Mouse (Mus musculus) kidney, adult 11 months (tissue): ENCODE data around the gene Mesp1.
"Not testable (repeated sequence)": the region's sequence is repeated elsewhere in the genome, so short reads cannot be mapped to it uniquely, and the experiment has no call there.

Source experiments
- DNase-seq: peaks from one replicate; pipeline ENCODE4 v3.0.0; 2022

Mesp1 gene

DNA sequence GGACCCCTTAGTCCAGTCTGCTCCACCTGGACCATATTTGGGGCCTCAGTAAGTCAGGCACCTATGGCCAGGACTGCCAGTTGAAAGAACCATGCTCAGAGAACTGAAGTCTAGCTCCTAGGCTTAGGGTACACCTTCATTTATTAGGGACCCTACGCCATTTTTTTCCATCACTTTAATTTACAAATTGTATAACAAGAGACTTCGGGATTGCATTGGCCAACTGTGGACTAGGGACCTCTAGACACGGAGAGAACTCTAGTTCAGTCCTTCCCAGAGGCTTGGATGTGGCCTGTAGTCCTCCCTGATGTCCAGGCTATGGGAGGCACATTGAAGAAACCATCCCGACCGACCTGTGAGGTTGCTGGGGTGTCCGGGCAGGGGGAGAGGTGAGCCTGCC, at the start of gene Mesp1:
Gene Mesp1 (minus strand): TSS at position 101 of the 400 bp plus-strand sequence.
- DNase-seq = no peak

DNA sequence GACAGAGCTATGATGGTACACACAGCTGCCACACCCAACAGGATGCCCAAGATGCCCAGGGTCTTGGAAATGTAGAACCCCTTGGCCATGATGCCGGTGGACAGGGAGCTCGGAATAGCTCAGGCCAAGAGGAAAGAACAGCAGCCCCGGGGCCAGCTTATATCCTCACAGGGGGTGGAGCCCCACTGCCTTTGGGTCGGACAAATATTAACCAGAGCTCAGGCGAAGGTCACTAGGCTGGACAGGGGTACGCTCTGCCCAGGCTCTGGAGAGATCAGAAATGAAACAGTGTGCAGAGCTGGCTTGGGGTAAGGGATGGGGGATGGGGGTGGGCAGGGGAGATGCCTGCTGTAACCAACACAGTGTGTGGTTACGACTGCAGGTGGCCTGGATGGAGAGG, 48.6 kb upstream of the Mesp1 start:
- peak; percentile 81 for DNase-seq

DNA sequence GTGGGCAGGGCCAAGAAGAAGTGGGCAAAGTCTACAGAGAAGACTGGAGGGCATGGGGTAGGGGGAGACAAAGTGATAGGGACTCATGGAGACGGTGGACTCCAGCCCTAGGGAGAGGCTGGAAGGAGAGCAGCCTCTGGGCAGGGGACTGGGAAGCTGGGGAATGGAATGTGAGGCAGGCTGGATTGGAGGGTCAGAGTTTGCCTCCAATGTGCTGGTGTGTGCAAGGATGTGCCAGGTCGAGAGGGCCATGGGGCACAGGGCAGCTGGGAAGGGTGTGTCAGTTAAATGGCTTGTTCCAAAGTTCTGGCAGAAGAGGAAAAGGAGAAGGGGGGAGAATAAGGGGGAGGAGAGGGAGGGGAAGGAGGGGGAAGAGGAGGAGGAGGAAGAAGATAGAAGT, 43.7 kb upstream of the Mesp1 start:
- peak; percentile 88 for DNase-seq

DNA sequence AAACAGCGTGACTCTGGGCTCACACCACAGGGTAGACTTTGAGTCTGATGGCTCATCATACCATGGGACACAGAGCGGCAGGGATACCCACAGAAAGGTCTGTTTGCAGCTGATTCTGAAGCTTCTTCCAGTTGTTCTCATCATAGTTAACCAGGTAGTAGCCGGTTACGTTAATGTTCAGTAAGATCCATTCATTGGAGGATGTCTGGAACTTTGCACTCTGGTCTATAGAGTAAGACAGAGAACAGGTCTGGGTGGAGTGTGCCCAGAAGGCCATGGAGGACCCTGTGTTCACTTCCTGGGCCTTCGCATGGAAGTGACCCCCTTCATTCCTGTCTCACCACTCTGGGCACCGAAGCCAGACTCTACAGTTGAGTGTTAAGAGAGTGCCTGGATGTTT, 41.6 kb upstream of the Mesp1 start:
- DNase-seq = no peak

DNA sequence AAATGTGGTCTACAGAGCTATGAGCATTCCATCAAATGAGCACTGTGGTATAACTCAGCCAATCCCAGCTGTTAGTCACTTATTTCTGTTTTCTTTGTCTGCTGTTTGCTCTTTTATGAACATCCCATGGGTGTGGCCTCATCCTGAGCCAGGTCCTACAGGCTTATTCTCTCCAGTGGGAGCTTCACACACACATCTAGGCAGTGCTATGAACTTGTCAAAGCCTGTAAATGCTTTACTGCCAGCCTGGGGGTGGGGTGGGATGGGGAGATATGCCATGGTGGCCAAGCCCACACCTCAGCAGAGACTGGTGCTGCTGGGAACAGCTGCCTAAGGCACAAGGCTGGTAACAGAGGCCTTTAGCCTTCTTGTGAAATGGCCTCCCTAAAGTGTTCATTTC, 39.4 kb upstream of the Mesp1 start:
- DNase-seq = no peak

DNA sequence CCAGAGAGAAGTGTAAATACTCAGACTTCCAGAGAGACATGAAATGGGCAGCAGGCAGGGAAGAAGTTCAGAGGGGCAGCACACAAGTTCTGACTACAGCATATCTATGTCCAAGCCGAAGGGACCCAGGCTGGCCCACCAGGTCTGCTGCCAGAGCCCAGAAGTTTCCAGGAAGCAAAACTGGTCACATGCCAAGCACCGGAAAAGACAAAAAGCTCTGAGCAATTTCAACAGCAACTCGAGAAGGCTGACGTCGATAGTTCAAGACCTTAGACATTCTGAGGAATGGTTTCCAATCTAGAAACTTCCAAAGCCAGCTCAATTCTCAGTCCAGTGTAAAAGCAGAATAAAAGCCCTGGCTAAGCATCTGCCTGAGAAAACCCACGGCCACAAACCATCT, 38.0 kb upstream of the Mesp1 start:
- DNase-seq = no peak

DNA sequence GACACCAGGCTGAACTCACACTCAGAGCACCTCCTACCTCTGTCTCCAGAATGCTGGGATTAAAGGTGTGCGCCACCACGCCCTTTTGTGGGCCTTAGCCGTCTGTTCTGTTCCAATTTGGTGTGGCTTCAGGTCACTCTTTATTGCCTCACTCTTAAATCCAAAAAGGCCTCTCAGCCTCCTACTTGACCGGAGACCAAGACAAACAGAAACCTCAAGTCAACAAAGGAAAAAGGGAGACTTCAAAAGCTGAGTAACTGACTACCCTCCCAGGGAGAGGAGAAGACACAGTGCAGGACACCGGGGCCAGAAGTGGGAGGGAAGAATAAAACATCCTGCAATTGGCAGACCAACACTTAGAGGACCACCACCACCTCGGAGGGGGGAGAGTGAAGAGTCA, 37.6 kb upstream of the Mesp1 start:
- DNase-seq = no peak

DNA sequence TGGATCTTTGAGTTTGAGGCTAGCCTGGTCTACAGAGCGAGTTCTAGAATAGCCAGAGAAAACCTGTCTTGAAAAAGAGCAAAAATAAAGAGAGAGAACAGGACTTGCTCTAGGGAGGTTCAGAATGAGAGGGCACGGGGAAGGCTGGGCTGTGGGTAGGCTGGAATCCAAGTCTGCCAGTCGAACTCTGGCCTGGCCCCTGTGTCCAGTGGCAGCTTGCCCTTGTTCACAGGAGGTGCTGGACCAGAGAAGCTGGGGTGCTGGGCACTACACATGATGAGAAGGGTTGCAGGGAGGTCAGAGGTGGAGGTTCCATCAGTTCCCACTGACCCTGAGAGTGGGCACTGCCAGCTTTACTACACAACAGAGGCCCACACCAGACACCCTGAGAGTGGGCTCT, 34.8 kb upstream of the Mesp1 start:
- peak; percentile 77 for DNase-seq

DNA sequence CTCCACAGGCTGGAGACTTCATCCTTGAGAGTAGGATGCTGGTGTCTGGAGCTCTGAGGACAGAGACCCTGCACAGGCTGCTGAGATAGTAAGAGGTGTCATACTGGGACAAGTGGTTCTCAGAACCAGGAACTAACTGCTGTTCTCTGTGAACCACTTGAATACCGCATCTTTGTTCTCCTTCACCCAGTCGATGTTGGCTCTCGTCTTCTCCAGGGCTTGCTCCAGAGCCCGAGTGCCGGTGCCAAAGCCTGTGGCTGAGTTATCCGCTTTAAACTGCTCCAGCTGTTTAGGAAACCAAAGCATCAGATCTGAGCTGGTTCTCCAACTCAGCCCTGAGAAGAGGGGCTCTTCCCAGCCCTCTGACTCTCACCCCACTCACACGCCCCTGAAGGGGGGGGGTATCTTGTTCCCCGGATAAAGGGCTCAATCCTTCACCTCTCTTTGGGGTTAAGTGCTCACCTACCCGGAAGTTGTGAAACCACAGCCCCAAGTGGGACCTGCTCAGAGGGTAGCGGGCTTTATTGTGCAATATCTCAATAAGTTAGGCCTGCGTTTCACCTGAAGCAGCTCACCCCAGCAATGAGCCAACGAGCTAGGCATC, 28.6 kb upstream of the Mesp1 start:
- DNase-seq = no peak

DNA sequence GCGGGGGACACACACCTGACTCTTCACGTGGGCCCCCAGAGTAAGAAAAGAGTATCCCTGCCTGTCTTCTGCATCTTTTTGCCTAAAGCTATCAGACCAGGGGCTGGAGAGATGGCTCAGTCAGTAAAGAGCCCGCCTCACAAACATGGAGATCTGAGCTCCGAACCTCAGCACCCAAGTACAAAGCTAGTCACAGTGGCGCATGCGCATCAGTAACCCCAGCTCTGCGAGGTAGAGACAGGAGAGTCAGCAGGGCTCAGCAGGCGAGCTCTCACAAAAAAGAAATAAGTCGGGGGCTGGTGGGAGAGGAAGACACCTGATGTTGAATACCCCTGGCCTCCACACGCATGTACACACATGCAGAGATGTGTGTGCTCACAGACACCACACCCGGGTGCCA, 26.4 kb upstream of the Mesp1 start:
- no peak for DNase-seq

DNA sequence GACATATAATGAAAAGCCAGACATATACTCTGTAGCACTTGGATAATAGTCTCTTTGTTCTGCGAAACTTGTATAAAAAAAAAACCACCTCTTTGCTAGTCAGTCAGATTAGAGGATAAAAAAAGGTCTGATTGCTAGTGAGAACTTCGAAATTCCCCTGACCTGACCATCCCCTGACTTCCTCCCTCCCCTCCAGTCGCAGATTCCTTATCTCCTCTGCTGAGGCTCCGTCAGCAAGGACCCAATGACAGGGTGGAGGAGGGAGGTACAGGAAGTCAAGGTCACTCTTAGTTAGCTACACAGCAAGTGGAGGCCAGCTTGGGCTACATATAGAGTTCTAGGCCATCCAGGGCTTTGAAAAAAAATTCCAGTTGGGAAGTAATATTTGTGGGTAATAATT, 25.9 kb upstream of the Mesp1 start:
- DNase-seq = no peak

DNA sequence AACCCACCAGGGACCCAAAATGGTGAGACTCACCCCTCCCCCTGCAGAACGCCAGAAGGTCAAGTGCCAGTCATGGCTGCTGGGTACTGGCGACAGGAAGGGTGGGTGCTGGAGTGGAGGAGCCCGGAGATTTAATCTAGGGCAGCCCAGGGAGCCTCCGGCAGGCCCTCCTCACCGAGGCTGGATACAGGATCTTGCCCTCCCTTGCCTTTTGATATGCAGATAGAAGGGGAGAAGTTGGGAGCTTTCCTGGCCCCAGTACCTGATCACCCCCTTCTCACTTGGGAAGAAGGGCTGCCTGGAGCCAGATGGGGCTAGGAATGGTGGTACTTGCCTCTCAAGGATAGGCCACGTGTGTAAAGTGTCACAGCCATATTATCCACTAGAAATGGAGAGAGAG, 24.7 kb upstream of the Mesp1 start:
- DNase-seq = no peak

DNA sequence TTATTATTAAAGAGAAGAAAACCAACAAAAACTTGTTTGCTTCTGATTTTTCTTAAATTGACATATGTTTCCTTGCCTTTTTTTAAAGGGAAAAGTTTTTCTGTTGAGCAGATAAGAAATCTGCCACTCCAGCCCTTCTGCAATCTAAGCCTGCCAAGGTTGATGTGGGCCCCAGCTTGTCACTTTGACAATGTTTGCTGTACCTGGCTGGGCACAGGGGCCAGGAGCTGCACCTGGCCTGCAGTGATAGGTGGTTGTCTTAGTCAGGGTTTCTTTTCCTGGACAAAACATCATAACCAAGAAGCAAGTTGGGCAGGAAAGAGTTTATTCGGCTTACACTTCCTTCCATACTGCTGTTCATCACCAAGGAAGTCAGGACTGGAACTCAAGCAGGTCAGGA, 19.8 kb upstream of the Mesp1 start:
- no peak for DNase-seq

DNA sequence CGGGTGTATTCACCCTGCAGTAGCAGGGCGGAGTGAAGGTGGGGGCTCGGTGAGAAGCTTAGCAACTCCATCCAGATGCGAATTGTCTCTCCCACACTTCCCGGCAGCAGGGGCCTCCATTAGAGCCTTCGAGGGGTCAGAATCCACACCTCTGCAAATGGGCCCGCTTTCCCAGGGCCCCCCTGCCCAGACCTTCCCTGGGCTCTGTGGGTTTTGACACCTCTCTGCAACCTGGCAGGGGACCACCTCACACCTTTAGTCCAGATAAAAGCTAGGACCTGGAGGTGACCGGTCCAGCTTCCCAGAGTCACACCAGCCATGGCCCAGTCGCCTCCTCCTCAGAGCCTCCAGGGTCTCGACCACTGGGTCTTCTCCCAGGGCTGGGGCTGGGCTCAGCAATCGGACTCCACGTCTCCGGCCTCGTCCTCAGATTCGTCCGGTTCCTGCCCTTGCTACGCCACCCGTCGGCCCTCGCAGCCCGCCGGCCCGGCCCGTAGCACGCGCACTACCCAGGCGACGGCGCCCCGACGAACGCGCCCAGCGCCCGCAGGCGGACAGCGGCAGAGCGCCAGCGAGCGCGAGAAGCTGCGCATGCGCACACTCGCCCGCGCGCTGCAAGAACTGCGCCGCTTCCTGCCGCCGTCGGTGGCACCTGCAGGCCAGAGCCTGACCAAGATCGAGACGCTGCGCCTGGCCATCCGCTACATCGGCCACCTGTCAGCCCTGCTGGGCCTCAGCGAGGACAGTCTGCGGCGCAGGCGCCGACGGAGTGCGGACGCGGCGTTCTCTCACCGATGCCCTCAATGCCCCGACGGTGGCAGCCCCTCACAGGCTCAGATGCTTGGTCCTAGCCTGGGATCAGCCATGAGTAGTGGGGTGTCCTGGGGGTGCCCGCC, 17.3 kb upstream of the Mesp1 start, which contains the start of gene Mesp2:
Gene Mesp2 (plus strand): TSS at position 117 of the 896 bp plus-strand sequence.
- DNase-seq = peak; percentile 56

DNA sequence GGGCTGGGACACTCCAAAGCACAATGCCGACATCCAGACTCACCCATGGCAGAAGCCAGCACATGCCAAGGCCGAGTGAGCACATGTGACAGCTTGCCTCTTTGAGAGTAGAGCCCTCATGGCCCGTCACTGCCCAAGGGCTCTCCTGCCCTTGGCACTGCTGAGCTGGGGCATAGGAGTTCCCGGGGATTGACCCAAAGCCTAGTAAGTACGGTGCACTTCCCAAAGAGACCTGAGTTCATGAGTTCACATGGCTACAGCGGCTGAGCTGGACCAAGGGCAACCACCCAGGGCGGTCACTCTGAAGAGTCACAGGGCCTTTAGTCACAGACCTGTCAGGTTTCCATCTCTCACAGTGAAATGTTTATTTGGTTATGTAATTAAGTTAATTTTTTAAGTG, 15.0 kb upstream of the Mesp1 start:
- DNase-seq = no peak

DNA sequence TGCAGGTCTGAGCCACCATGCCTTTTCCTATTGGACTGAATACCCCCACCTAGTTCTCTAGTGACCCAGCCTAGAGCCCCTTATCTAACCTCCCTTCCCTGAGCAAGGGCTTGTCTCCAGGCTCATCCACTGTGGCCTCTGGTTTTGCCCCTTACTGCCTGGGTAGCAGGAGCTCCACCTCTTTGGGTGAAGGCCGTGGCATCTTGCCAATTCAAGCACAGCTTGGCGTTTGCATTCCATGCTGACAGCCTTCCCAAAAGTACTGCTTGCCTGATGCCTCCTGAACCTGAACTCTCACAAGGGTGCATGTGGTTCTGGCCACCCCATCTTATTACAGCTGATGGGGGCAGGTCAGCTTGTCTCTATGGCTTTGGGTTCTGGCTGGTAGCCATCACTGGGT, 10.3 kb upstream of the Mesp1 start:
- DNase-seq = peak; percentile 42

DNA sequence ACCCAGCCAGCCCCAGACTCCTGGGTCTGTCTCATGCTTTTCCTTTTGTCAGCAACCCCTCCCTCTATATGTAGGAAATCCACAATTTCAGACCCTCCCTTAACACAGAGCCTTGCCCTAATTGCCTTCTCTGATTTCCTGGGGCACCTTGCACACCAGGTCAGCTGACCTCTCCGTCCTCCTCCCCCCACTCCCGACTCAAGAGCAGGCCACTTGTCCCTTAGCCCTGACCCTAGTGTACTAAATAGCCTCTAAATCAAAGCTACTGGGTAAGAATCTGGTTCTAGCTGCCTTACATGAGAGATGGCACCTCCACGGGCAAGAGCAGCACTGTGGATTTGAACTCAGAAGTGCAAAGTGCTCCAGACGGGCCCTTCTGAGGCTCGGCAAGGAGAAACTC, 8.4 kb upstream of the Mesp1 start:
- DNase-seq = no peak

DNA sequence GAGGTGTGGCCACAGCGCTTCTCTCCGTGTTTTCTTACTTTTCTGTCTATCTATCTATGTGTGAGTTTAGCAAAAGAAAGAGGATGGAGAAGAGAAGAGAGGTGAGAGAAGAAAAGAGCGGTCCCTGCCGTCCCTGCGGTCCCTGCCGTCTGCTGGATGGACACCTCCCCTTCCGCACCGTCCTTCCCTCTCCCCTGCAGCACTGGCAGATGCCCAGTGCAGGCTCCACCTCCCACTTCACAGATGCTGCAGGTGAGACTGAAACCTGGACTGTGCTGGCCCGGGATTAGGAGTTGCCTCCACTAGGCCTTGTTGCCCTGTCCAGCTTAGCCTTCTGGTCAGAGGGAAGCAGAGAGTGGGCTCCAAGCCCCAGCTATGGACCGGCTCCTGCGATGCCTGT, 7.8 kb upstream of the Mesp1 start:
- DNase-seq = no peak

DNA sequence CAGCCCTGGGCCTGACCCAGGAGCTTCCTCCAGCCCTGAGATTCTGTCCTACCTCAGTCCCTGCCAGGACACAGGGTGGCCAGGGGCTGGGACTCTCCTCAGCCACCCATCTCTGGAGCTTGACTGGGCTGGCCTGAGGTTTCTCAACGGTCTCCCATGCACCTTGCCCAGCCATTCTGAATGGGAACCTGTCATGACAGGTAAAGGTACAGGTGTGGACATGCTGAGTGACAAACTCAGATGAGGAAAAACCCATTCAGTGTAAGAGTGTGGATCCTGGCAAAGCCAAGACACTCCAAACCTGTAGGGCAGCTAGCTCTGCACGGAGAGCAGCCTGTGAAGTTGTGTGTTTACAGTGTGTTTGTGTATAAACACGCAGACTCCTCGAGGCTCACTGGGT, 6.7 kb upstream of the Mesp1 start:
- no peak for DNase-seq

DNA sequence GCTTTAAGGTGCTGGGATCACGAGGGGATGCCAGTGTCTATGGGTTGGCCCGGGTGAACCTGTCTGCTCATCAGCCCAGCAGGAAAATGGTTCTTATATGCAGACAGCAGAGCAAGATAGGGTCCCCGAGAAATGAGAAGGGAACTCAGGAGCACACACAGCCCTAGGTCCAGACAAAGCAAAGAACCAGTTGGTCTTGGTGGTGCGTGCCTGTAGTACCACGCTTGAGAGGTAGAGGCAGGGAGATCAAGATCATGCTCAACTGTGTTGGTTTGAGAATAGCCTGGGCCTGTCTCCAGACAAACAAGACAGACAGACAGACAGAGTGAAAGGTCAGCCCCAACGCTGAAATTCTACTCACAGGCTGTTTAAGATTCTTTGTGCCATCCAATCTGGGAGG, 5.9 kb upstream of the Mesp1 start:
- DNase-seq = no peak

DNA sequence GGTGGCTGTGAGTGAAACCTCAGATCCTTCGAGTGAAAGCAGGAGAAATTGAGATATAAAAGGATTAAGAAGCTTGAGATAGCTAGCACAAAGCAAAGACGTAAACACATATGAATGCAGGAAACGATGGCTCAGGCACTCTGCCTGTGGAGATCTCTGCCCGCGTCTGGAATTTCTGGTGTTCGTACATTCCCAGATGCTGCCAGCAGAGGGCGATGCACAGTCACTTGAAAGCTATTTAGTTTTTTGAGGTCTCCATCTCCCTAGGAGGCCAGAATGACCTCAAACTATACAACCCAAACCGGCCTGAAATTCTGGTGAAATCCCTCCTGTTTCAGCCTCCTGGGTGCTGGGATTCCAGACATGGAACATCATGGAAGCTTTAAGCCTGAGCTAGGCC, 5.5 kb upstream of the Mesp1 start:
- peak; percentile 64 for DNase-seq

DNA sequence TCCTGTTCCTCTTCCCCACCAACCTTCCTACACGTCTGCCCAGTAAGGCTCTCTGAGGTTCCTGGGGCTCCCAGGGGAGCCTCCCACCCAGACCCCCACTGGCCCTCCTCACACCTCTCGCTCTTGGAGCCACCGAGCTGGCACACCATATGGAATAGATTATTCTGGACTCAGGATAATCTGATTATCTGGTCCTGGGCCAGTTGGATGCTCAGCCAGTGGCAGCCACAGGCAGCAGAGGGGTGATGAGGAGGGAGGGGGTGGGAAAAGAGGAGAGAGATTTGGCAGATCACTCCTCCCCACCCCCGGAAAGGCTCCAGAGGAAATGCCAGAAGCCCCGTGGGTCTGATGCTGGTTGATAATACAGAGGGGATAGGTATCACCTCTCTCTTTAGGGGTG, 5.0 kb upstream of the Mesp1 start:
- DNase-seq = no peak

DNA sequence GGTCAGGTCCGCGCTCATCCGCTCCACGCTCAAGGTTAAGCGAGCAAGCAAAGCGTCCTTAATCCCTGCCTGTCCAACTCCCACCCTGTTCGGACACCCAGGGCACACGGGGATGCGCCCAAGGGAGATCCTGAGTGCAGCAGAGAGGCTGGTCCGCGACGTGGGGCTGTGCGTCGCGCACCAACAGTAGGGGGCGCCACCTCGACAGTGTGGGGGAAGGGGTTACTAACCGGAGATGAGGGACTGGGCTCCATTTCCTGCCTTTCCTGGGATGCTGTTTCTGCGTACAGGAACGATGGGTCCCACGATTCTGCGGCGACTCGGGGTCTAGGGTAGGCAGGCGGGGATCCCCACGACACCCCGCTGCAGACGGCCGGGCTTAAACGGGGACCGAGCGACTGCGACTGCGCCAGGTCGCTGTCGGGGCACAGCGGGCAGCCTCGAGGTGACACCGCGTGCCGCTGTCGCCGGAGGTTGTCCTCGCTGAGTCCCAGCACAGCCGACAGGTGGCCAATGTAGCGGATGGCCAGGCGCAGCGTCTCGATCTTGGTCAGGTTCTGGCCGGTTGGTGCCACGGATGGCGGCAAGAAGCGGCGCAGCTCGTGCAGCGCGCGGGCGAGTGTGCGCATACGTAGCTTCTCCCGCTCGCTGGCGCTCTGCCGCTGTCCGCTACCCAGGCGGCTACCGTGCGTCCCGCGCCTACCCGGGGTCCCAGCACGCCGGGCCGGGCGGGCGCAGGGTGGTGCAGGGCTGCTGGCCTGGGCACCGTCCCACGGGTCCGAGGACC, 760 bp downstream of the Mesp1 start:
- DNase-seq = no peak

DNA sequence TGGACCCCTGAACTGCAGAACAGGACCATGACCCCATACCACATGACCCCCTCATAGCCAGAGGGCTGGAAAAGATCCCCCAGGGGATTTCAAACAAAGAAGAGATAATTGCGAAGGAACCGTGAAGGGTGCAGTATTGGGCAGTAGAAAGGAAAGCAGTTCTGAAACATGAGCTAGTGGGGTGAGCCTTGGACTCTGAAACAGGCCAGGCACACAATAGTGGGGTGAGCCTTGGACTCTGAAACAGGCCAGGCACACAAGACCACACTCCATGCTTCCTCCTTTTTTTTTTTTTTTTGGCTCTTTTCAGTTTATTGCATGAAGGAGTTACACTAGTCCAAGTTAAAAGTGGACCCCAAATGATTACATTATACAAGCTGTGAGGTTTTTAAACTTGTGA, 3.8 kb downstream of the Mesp1 start:
- DNase-seq = not testable (repeated sequence)
